Mouse (Mus musculus) liver, embryonic 14.5 days (tissue): ENCODE results near the gene Olfm3.

Source experiments
- CTCF ChIP-seq: IDR thresholded peaks from 2 replicates; pipeline ENCODE4 v1.5.1; 2016; ENCODE audit warnings: antibody characterized with exemption, low read depth, control low read depth
- EP300 ChIP-seq: IDR thresholded peaks from 2 replicates; pipeline ENCODE4 v1.6.1; 2016; ENCODE audit warnings: antibody characterized with exemption, low read depth

DNA sequence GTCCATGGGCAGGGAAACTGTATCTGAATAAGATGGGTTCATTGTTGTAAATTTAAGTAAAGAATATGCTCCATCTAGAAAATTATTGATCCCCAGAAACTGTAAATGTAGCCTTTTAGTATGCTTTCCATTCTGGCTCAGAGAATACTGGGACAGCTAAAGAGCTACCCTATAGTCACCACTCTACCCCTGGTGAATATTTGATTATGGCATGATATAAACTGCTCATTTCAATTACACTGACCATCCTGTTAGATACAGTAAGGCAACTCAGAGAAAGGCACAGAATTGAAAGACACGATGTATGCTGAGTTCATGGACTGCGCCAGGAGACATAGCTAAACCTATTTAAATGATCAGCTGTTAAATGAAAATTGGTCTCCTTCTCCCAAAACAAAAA is 242.4 kb downstream of the Olfm3 start:
- TF ChIP-seq CTCF (no peak), EP300 (no peak)
